Mouse (Mus musculus) brain, embryonic 14.5 days (tissue): Measurements from ENCODE around the gene Nrn1.

Source experiments
- CTCF ChIP-seq: fragments of 200-500 bp; IDR thresholded peaks from 2 replicates; pipeline ENCODE4 v1.5.1; 2012; ENCODE audit warnings: inconsistent platforms, mild to moderate bottlenecking, moderate library complexity, borderline replicate concordance; ENCODE audit not compliant: insufficient read depth, insufficient read length; ENCODE audit errors: extremely low read depth
- POLR2A ChIP-seq: fragments of 200-500 bp; IDR thresholded peaks from 2 replicates; pipeline ENCODE4 v1.6.1; 2012; ENCODE audit warnings: mild to moderate bottlenecking, inconsistent platforms, borderline replicate concordance; ENCODE audit not compliant: poor library complexity, insufficient read depth, insufficient read length, severe bottlenecking; ENCODE audit errors: extremely low read depth

DNA sequence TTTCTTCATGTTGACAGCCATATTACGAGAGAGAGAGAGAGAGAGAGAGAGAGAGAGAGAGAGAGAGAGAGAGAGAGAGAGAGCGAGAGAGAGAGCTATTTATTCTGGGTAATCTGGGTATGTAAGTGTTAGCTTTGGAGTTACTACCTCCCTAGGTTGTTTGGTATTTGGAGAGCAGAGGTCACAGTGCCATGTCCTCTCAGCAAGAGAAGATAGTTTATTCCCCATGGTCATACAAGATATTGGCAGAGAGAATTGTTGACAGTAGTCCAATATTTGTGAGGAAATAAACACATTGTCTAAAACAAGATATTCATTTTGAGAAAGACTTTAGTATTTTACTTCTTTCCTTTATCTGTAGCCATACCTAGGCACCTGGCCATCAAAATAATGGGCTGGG is 20.8 kb downstream of the Nrn1 start:
- TF ChIP-seq POLR2A (no peak), CTCF (no peak)
